Mouse (Mus musculus): ENCODE data around the gene H1foo.
A peak's percentile ranks its signal among the peaks of the same experiment; 100 is the strongest.

DNA sequence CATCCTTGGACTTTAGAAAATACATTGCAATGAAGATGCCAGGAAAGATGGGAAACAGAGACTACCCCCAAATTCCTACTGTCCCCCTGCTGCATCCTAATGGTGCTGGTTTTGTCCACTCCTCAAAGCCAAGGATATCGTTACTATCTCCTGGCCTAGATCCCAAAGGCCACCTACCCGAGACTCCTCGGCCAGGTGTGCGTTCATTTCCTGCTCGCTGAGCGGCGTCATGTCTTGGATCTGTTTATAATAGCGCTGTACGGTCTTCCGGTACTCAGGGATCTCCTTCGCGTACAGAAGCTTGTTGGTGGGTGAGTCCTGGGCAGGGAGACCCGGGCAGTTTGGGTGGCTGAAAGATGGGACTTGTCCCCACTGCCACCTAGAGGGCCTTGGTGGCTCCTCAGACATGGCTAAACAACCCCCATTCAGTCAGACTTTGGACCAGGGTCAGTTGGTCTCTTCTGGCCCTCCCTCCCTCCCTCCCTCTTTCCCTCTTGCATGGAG, 11.7 kb downstream of the H1foo start:
- TF ChIP-seq CTCF (IDR thresholded peaks at IDR 0.05; ENCODE audit: control insufficient read depth, insufficient read depth, insufficient replicate concordance, low read depth, low read length) (0 out of 2 replicates have a peak, but pooled peaks have one; percentile 9), POLR2A (IDR thresholded peaks at IDR 0.05; ENCODE audit: control insufficient read depth, low read depth, low read length) (no peak)
